In the genomic region with DNA sequence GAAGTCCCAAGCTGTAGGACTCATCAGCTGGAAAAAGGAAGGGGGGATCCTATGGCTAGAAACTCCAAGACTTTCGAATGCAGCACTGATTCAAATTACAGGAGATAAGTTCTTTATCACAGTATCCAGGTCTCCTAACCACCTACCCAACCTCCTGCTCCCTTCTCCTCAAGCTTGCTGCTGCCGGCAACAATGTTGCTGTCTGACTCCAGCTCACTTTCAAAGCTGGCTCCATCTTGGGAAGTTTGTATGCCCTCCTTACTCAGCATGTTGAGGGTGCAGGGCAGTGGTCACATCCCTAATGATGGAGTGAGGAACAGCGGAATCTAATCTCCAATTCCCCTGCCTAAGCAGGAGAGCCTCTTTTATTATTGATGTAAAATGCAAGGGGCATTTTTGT, we compare ENCODE assay signal across 18 mouse cellular contexts. TPM values are rescaled to one million over a fixed set of nuclear protein-coding genes. Genes with fewer than 3 reads are reported as not detected.
"Had no signal": no experiment of that assay in that cellular context is flagged by ENCODE, and none has a peak within 500 bp of the region (broad histone marks: within the 10 kb centered on the region; RNA-seq: fewer than 3 reads in every experiment).

No protein-coding gene starts in this region.

- ATAC-seq: liver, embryonic 12.5 days; midbrain, embryonic 16.5 days had no signal

- H3K4me2 ChIP-seq: limb, embryonic 13.5 days; liver, embryonic 12.5 days; liver, embryonic 15.5 days; lung, embryonic 15.5 days; midbrain, embryonic 13.5 days; neural tube, embryonic 13.5 days; stomach, embryonic 15.5 days had no signal

- H3K9ac ChIP-seq: limb, embryonic 13.5 days; liver, embryonic 12.5 days; liver, embryonic 15.5 days; lung, embryonic 15.5 days; midbrain, embryonic 13.5 days; neural tube, embryonic 13.5 days; stomach, embryonic 15.5 days had no signal

- H3K4me1 ChIP-seq: limb, embryonic 10.5 days; limb, embryonic 13.5 days; liver, embryonic 12.5 days; liver, embryonic 15.5 days; lung, embryonic 15.5 days; neural tube, embryonic 13.5 days; stomach, embryonic 15.5 days had no signal

- H3K27ac ChIP-seq: kidney, postnatal 0 days; layer of hippocampus, adult 2 months; limb, embryonic 10.5 days; limb, embryonic 13.5 days; liver, embryonic 12.5 days; liver, embryonic 15.5 days; lung, embryonic 15.5 days; midbrain, embryonic 10.5 days; midbrain, embryonic 13.5 days; neural tube, embryonic 13.5 days; stomach, embryonic 15.5 days had no signal

- H3K27me3 ChIP-seq: limb, embryonic 13.5 days; liver, embryonic 12.5 days; liver, embryonic 15.5 days; lung, embryonic 15.5 days; megakaryocyte, embryonic 14.5 days; midbrain, embryonic 13.5 days; neural tube, embryonic 13.5 days; stomach, embryonic 15.5 days had no signal

- H3K4me3 ChIP-seq: layer of hippocampus, adult 2 months; limb, embryonic 10.5 days; limb, embryonic 13.5 days; liver, embryonic 12.5 days; liver, embryonic 15.5 days; lung, embryonic 15.5 days; megakaryocyte, embryonic 14.5 days; midbrain, embryonic 10.5 days; midbrain, embryonic 13.5 days; myocyte; neural tube, embryonic 13.5 days; stomach, embryonic 15.5 days had no signal

- H3K9me3 ChIP-seq: limb, embryonic 10.5 days; limb, embryonic 13.5 days; liver, embryonic 12.5 days; liver, embryonic 15.5 days; lung, embryonic 15.5 days; megakaryocyte, embryonic 14.5 days; midbrain, embryonic 10.5 days; midbrain, embryonic 13.5 days; neural tube, embryonic 13.5 days; stomach, embryonic 15.5 days had no signal

- H3K36me3 ChIP-seq: limb, embryonic 10.5 days; limb, embryonic 13.5 days; liver, embryonic 12.5 days; liver, embryonic 15.5 days; lung, embryonic 15.5 days; midbrain, embryonic 10.5 days; midbrain, embryonic 13.5 days; neural tube, embryonic 13.5 days; stomach, embryonic 15.5 days had no signal

RNA-seq across cellular contexts. Expression of a gene that starts 35.3 kb away (rescaled TPM):
- total RNA-seq: monocyte, adult 5-6 weeks; neutrophil, adult 5-6 weeks had no signal

RNA-seq across cellular contexts. Expression of a gene that starts 38.3 kb away (rescaled TPM):
- total RNA-seq: monocyte, adult 5-6 weeks; neutrophil, adult 5-6 weeks had no signal
- polyA plus RNA-seq: kidney, postnatal 0 days; large intestine, adult 2 months; limb, embryonic 10.5 days; liver, embryonic 12.5 days; liver, embryonic 15.5 days; midbrain, embryonic 13.5 days; midbrain, embryonic 16.5 days; myocyte; neural tube, embryonic 13.5 days; stomach, embryonic 15.5 days; thymus, adult 2 months had no signal
